Mouse (Mus musculus) thymus, adult 2 months (tissue): ENCODE results near the gene Grb7. TPM values are rescaled to one million over a fixed set of nuclear protein-coding genes. Genes with fewer than 3 reads are reported as not detected.

ENCODE experiments used
- DNase-seq: peaks from one replicate; pipeline ENCODE4 v3.0.0; 2021
- H3K27ac ChIP-seq: fragments of 200-500 bp; 2 replicates; pipeline ENCODE4 v1.5.1; 2012; ENCODE audit warnings: low read length, control low read depth; ENCODE audit not compliant: control insufficient read depth, insufficient read depth
- H3K27me3 ChIP-seq: fragments of 200-500 bp; 2 replicates; pipeline ENCODE4 v1.6.1; 2012; ENCODE audit warnings: mild to moderate bottlenecking, low read length, moderate library complexity, mixed read lengths; ENCODE audit not compliant: control insufficient read depth, insufficient read depth
- H3K36me3 ChIP-seq: fragments of 200-500 bp; 2 replicates; pipeline ENCODE4 v1.6.1; 2012; ENCODE audit warnings: mild to moderate bottlenecking, low read length, moderate library complexity; ENCODE audit not compliant: control insufficient read depth, insufficient read depth
- H3K4me1 ChIP-seq: fragments of 200-500 bp; replicated peaks from 2 replicates; pipeline ENCODE4 v1.6.1; 2012; ENCODE audit warnings: low read length; ENCODE audit not compliant: control insufficient read depth, insufficient read depth
- H3K4me3 ChIP-seq: fragments of 200-500 bp; 2 replicates; pipeline ENCODE4 v1.5.1; 2012; ENCODE audit warnings: mild to moderate bottlenecking, low read length, control low read depth, moderate library complexity; ENCODE audit not compliant: control insufficient read depth, insufficient read depth
- CTCF ChIP-seq: fragments of 200-500 bp; IDR thresholded peaks from 2 replicates; pipeline ENCODE4 v1.5.1; 2012; ENCODE audit warnings: mild to moderate bottlenecking, control low read depth, low read length, moderate library complexity, borderline replicate concordance; ENCODE audit not compliant: control insufficient read depth, poor library complexity, insufficient read depth; ENCODE audit errors: extremely low read depth
- POLR2A ChIP-seq: fragments of 200-500 bp; IDR thresholded peaks from 2 replicates; pipeline ENCODE4 v1.6.1; 2012; ENCODE audit warnings: mild to moderate bottlenecking, low read length, control low read depth, moderate library complexity; ENCODE audit not compliant: control insufficient read depth, poor library complexity, insufficient read depth; ENCODE audit errors: extremely low read depth
- WGBS: fragments of 180-500 bp; shearing (Covaris S2); methylation state at CpG from one replicate; pipeline ENCODE4 v1.1.7; 2018; 5-methylcytosine and 5-hydroxymethylcytosine counted together
- polyA plus RNA-seq: library from polyadenylated mRNA; depleted of rRNA; stranded (reverse); fragments of >200 nt; gene quantifications from 2 replicates; pipeline ENCODE4 v1.2.3, GENCODE M21; 2012; rRNA removed

Gene Grb7
- polyA plus RNA-seq, 1 experiment, result 6.8 TPM

DNA sequence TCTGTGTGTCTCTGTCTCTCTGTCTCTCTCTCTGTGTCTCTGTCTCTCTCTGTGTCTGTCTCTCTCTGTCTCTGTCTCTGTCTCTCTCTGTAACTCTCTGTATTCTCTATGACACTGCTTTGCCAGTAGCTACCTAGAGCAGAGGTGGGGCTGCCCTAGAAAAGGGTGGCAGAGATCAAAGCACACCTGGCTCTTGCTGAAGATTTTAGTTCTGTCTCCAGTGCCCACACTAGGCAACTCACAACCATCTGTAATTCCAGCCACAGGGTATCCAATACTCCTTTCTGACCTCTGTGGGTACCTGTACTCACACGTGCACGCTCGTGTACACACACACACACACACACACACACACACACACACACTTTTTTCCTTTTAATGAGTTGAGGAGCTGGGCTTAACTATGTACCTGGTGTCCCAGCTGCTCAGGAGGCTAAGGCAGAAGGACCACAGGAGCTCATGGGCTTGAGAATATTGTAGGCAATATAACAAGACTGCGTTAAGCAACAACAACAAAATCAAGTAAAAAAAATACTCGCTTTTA lies 49.1 kb downstream of the Grb7 start:
- no peak overlapping the region for H3K4me3 ChIP-seq
- peaks cover 2% of the 10 kb centered on the region for H3K36me3 ChIP-seq
- peak overlapping the region; percentile 94 for H3K27ac ChIP-seq
- 70% methylated on average over 5 of the region's 5 CpGs for WGBS
- no peaks in the 10 kb centered on the region for H3K27me3 ChIP-seq
- no peak for TF ChIP-seq CTCF
- DNase-seq, result peak; percentile 51
- H3K4me1 ChIP-seq, result peaks cover 57% of the 10 kb centered on the region

DNA sequence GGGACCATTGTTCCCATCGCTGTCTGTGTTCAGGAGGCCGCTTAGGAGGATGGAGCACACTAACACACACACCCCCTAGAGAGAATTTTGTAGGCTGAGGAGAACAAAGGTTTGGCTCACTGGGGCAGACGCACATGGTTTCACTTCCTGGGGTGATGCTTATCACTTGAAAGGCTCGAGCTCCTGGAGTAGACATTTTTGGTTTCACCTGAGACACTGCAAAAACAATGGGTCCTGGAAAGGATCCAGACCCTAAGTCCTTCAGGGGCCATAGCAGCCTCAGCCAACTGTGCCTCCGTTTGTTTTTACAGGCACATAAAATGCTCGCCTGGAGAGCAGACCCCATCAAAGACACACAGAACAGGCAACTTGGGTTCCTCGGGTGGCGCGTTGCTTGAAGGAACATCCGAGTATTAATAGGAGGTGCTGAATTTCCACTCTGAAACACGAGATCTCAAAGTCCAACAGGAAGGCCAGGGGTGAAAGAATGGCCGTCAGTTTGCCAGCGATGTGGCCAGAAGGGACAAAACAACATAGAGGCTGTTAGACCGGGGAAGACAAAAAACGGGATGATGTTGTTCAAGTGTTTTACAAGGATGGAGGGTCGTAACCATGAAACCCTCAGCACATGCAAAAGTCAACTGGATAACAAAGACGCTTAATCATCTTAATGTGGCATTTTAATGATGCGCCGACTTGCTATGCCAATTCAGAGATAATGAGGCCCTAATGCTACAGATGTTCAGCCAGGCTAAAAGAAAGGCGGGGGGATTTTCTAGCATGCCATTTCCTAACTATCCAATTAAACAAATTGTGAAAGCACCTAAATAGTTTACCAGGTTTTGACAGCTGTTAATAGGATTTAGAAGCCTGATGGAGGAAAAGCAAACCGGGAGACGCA lies 51.4 kb downstream of the Grb7 start:
- peak; percentile 62 for DNase-seq

DNA sequence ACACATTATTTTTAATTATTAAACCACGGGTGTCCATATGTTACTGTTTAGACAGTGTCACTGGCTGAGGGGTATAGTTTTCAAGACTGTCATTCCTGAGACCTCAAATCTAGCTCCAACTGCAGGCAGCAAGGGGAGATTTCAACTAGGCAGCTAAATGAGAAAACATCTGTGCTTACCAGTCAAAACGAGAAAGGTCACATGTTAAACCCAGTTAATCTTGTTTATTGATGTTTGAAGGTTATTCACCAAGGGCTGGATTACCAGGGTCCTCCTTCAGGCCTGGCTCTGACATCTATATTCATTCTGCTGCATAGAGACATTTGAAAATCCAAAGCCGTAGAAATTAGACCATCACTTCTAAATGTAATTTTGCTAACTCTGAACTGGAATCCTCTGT lies 58.7 kb downstream of the Grb7 start:
- 76% methylated on average over 3 of the region's 3 CpGs for WGBS
- peaks cover 20% of the 10 kb centered on the region for H3K36me3 ChIP-seq

More for the DNA sequence above, 51.4 kb downstream of the Grb7 start:
- peaks cover 9% of the 10 kb centered on the region; the same call in 1 of the 2 replicates for H3K36me3 ChIP-seq
- H3K4me3 ChIP-seq, result no peak overlapping the region
- peak overlapping the region; percentile 89 for H3K27ac ChIP-seq
- TF ChIP-seq POLR2A (no peak), CTCF (no peak)
- no peaks in the 10 kb centered on the region for H3K27me3 ChIP-seq
- 61% methylated on average over 22 of the region's 22 CpGs for WGBS
- peaks cover 48% of the 10 kb centered on the region for H3K4me1 ChIP-seq

More for the DNA sequence above, 58.7 kb downstream of the Grb7 start:
- no peak for DNase-seq
- H3K4me3 ChIP-seq, result no peak overlapping the region
- TF ChIP-seq CTCF, result no peak
- no peak for TF ChIP-seq POLR2A
- H3K27me3 ChIP-seq, result no peaks in the 10 kb centered on the region
- H3K27ac ChIP-seq, result no peak overlapping the region
- peaks cover 15% of the 10 kb centered on the region for H3K4me1 ChIP-seq

Other genes with a start within 250 kb of the Grb7 start
- 27.0 and 30.4 TPM in 2 replicates for gene Cdk12, start 243.3 kb upstream of the Grb7 start, polyA plus RNA-seq
- 0.12 and 0.22 TPM in 2 replicates for gene Neurod2, start 116.7 kb upstream of the Grb7 start, polyA plus RNA-seq
- gene Ppp1r1b, start 98.0 kb upstream of the Grb7 start, polyA plus RNA-seq, result 5.9 and 11.5 TPM in 2 replicates
- 260 and 271 TPM in 2 replicates for gene Stard3, start 88.0 kb upstream of the Grb7 start, polyA plus RNA-seq
- 9.9 and 83.8 TPM in 2 replicates for gene Tcap, start 62.6 kb upstream of the Grb7 start, polyA plus RNA-seq
- 0.77 and 1.3 TPM in 2 replicates for gene Pnmt, start 59.9 kb upstream of the Grb7 start, polyA plus RNA-seq
- 51.8 and 52.5 TPM in 2 replicates for gene Pgap3, start 45.9 kb upstream of the Grb7 start, polyA plus RNA-seq
- gene Erbb2, start 33.9 kb upstream of the Grb7 start, polyA plus RNA-seq, result 6.0 and 6.6 TPM in 2 replicates
- 70.5 and 96.7 TPM in 2 replicates for gene Mien1, start 7.4 kb upstream of the Grb7 start, polyA plus RNA-seq
- gene Ikzf3, start 99.6 kb downstream of the Grb7 start, polyA plus RNA-seq, result 143 and 183 TPM in 2 replicates
- 1.1 and 1.2 TPM in 2 replicates for gene Zpbp2, start 104.7 kb downstream of the Grb7 start, polyA plus RNA-seq
- gene Ormdl3, start 141.0 kb downstream of the Grb7 start, polyA plus RNA-seq, result 66.8 and 74.6 TPM in 2 replicates
- gene Lrrc3c, start 151.9 kb downstream of the Grb7 start, polyA plus RNA-seq, result not detected in 2 replicates
- not detected in 2 replicates for gene Gm12355, start 179.3 kb downstream of the Grb7 start, polyA plus RNA-seq
- 0.74 and 1.1 TPM in 2 replicates for gene Gsdma3, start 180.0 kb downstream of the Grb7 start, polyA plus RNA-seq
- gene Gsdma2, start 200.4 kb downstream of the Grb7 start, polyA plus RNA-seq, result 0.17 and 0.81 TPM in 2 replicates
- 0.71 and 0.75 TPM in 2 replicates for gene Gsdma, start 218.0 kb downstream of the Grb7 start, polyA plus RNA-seq
- 293 and 303 TPM in 2 replicates for gene Psmd3, start 236.2 kb downstream of the Grb7 start, polyA plus RNA-seq